Mouse (Mus musculus) limb, embryonic 14.5 days (tissue): ENCODE data around the gene Lsm10. TPM values are rescaled to one million over a fixed set of nuclear protein-coding genes. Genes with fewer than 3 reads are reported as not detected.

Source experiments
- ATAC-seq: fragments of 200-750 bp; cut with Nextera tagmentation; 2 replicates; pipeline ENCODE4 v1.8.0; 2017; ENCODE audit warnings: low read depth, moderate number of reproducible peaks, moderate TSS enrichment; ENCODE audit not compliant: low FRiP score
- DNase-seq: peaks from one replicate; pipeline ENCODE4 v3.0.0-alpha.2; 2015; ENCODE audit warnings: low spot score
- H3K27ac ChIP-seq: fragments of 300-500 bp; sonication (generic); replicated peaks from 2 replicates; pipeline ENCODE4 v1.5.1; 2014; ENCODE audit warnings: low read depth, mild to moderate bottlenecking, low read length, moderate library complexity, mixed read lengths
- H3K27me3 ChIP-seq: fragments of 300-500 bp; sonication (generic); 2 replicates; pipeline ENCODE4 v1.6.1; 2014; ENCODE audit warnings: low read length, mixed read lengths; ENCODE audit not compliant: control insufficient read depth, insufficient read depth
- H3K36me3 ChIP-seq: fragments of 300-500 bp; sonication (generic); 2 replicates; pipeline ENCODE4 v1.6.1; 2014; ENCODE audit warnings: mild to moderate bottlenecking, low read length, moderate library complexity, mixed read lengths; ENCODE audit not compliant: control insufficient read depth, insufficient read depth
- H3K4me1 ChIP-seq: fragments of 300-500 bp; sonication (generic); 2 replicates; pipeline ENCODE4 v1.6.1; 2014; ENCODE audit warnings: antibody characterized with exemption, low read length, mixed read lengths; ENCODE audit not compliant: control insufficient read depth, insufficient read depth
- H3K4me2 ChIP-seq: fragments of 300-500 bp; sonication (generic); replicated peaks from 2 replicates; pipeline ENCODE4 v1.6.1; 2014; ENCODE audit warnings: low read depth, mild to moderate bottlenecking, low read length, moderate library complexity; ENCODE audit not compliant: severe bottlenecking
- H3K4me3 ChIP-seq: fragments of 300-500 bp; sonication (generic); replicated peaks from 2 replicates; pipeline ENCODE4 v1.5.1; 2014; ENCODE audit warnings: low read length
- H3K9ac ChIP-seq: fragments of 300-500 bp; sonication (generic); 2 replicates; pipeline ENCODE4 v1.6.1; 2014; ENCODE audit warnings: mild to moderate bottlenecking, low read depth, low read length, moderate library complexity; ENCODE audit not compliant: severe bottlenecking
- H3K9me3 ChIP-seq: fragments of 300-500 bp; sonication (generic); 2 replicates; pipeline ENCODE4 v1.6.1; 2016; ENCODE audit warnings: low read length; ENCODE audit not compliant: control insufficient read depth
- POLR2A ChIP-seq: fragments of 200-500 bp; IDR thresholded peaks from 2 replicates; pipeline ENCODE4 v1.8.0; 2012; ENCODE audit warnings: inconsistent platforms, mild to moderate bottlenecking, moderate library complexity, borderline replicate concordance; ENCODE audit not compliant: insufficient read depth, insufficient read length; ENCODE audit errors: extremely low read depth
- WGBS: fragments of 180-500 bp; shearing (Covaris S2); extraction: QIAGEN DNeasy Blood & Tissue Kit; methylation state at CpG from one replicate; pipeline ENCODE4 v1.1.7; 2014; 5-methylcytosine and 5-hydroxymethylcytosine counted together
- polyA plus RNA-seq, 2 experiments: library from polyadenylated mRNA; depleted of rRNA in 1 of 2; stranded (reverse) in 1 of 2; unstranded in 1 of 2; fragments of >200 nt; fragmentation: Nextera tagmentation in 1 of 2; extraction: Ambion mirVana in 1 of 2; gene quantifications; 2 replicates each; pipeline versions ENCODE4 v1.2.1 to v1.2.3; 2012 to 2014

The Lsm10 gene
- polyA plus RNA-seq, 2 experiments = 44.0 to 54.3 TPM

DNA sequence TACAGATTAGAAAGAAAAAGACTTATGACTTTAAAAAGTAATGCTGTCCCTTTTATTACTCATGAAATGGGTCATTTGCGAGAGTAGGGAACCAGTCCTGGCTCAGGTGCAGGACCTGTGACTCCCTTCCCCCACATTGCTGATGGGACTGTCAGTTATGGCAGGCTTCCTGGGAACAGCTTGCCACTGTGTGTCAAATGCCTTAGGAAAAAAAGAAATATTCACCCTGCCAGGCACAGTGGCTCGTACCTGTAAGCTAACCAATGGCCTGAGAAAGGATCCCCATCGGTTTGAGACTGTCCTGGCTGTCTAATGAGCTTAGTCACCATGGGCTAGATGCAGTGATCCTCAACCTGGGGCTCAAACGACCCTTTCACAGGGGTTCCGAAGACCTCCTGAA lies 23.6 kb downstream of the Lsm10 start:
- Histone ChIP-seq H3K4me3 (no peak overlapping the region), H3K4me1 (no peaks in the 10 kb centered on the region), H3K9me3 (0 out of 2 replicates have a peak, but pooled peaks cover 8% of the 10 kb centered on the region), H3K9ac (no peak overlapping the region), H3K27ac (no peak overlapping the region), H3K36me3 (peaks cover 32% of the 10 kb centered on the region), H3K27me3 (no peaks in the 10 kb centered on the region), H3K4me2 (no peak overlapping the region)
- DNase-seq (no peak), ATAC-seq (no peak)
- WGBS = 84% methylated on average over 5 of the region's 5 CpGs
- no peak for TF ChIP-seq POLR2A

GRCm38 (mm10) chr4:126120506-126120905 lies 24.1 kb downstream of the Lsm10 start:
- Histone ChIP-seq H3K36me3 (peaks cover 36% of the 10 kb centered on the region), H3K4me1 (no peaks in the 10 kb centered on the region), H3K9me3 (0 out of 2 replicates have a peak, but pooled peaks cover 8% of the 10 kb centered on the region), H3K4me2 (no peak overlapping the region), H3K27ac (no peak overlapping the region), H3K27me3 (no peaks in the 10 kb centered on the region), H3K4me3 (no peak overlapping the region), H3K9ac (no peak overlapping the region)
- no peak for TF ChIP-seq POLR2A
- no peak for ATAC-seq
- no peak for DNase-seq
- WGBS = 84% methylated on average over 2 of the region's 2 CpGs

GRCm38 (mm10) chr4:126123309-126124040 lies 27.1 kb downstream of the Lsm10 start:
- Histone ChIP-seq H3K27me3 (no peaks in the 10 kb centered on the region), H3K4me1 (no peaks in the 10 kb centered on the region), H3K9ac (no peak overlapping the region), H3K4me3 (no peak overlapping the region), H3K9me3 (0 out of 2 replicates have a peak, but pooled peaks cover 8% of the 10 kb centered on the region), H3K4me2 (no peak overlapping the region), H3K36me3 (peaks cover 58% of the 10 kb centered on the region), H3K27ac (no peak overlapping the region)
- WGBS = 88% methylated on average over 10 of the region's 10 CpGs
- ATAC-seq = no peak
- DNase-seq = no peak
- TF ChIP-seq POLR2A = no peak

DNA sequence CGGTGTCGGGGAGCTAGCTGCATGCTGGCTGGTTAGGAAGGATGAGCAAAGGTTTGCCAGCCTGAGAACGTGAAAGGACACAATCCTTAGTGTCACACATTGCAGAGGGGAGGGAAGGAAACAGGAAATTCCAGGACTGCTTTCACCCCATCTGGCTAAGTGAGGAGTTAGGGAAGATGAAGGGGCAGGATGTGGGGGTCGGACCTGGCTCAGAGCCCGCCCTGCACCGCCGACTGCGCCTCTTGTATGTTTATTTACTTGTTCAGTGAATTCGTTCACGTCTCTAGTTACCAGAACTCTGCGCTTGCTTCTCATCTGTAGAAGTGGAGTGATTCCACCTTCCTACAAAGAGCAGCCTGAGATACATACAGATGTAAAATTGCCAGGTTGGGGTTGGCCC lies 34.1 kb downstream of the Lsm10 start:
- Histone ChIP-seq H3K4me2 (no peak overlapping the region), H3K27me3 (no peaks in the 10 kb centered on the region), H3K4me1 (peaks cover 29% of the 10 kb centered on the region), H3K9ac (0 out of 2 replicates have a peak overlapping the region, but pooled peaks have one; percentile 4), H3K27ac (peak overlapping the region; percentile 63), H3K36me3 (peaks cover 49% of the 10 kb centered on the region), H3K4me3 (no peak overlapping the region), H3K9me3 (no peaks in the 10 kb centered on the region)
- WGBS = 55% methylated on average over 11 of the region's 11 CpGs
- no peak for TF ChIP-seq POLR2A
- DNase-seq = no peak
- ATAC-seq = no peak

- peak overlapping the region; percentile 63; the same call in 1 of the 2 replicates for H3K27ac ChIP-seq
- no peak overlapping the region for H3K4me2 ChIP-seq
- WGBS = 44% methylated on average over 10 of the region's 10 CpGs
- H3K36me3 ChIP-seq = peaks cover 49% of the 10 kb centered on the region
- H3K4me3 ChIP-seq = no peak overlapping the region
- peaks cover 29% of the 10 kb centered on the region for H3K4me1 ChIP-seq
- no peaks in the 10 kb centered on the region for H3K27me3 ChIP-seq
- peak; percentile 41 for DNase-seq
- peak; percentile 19; the same call in 1 of the 2 replicates for ATAC-seq
- no peak overlapping the region for H3K9ac ChIP-seq
- no peak for TF ChIP-seq POLR2A
- no peaks in the 10 kb centered on the region for H3K9me3 ChIP-seq
These were observed 35.1 kb downstream of the Lsm10 start for GRCm38 (mm10) chr4:126131290-126132121.
